Mouse (Mus musculus): ENCODE results near the gene Msx3. TPM values are rescaled to one million over a fixed set of nuclear protein-coding genes. Genes with fewer than 3 reads are reported as not detected.

Gene Msx3
- polyA plus RNA-seq, 1 experiment = not detected

- Histone ChIP-seq H3K4me3 (replicated peaks) (no peak overlapping the region), H3K36me3 (ENCODE audit: control insufficient read depth) (no peaks in the 10 kb centered on the region), H3K4me1 (ENCODE audit: control insufficient read depth) (no peaks in the 10 kb centered on the region), H3K9me3 (ENCODE audit: control insufficient read depth, low read length) (no peaks in the 10 kb centered on the region), H3K27me3 (ENCODE audit: control insufficient read depth) (peaks cover 83% of the 10 kb centered on the region)
- TF ChIP-seq TAL1 (IDR thresholded peaks at IDR 0.05; ENCODE audit: low read length) = no peak
- no peak for TF ChIP-seq GATA1 (IDR thresholded peaks at IDR 0.05; ENCODE audit: low read length)
Measured at GRCm38 (mm10) chr7:140060936-140061831, 12.3 kb upstream of the Msx3 start.

DNA sequence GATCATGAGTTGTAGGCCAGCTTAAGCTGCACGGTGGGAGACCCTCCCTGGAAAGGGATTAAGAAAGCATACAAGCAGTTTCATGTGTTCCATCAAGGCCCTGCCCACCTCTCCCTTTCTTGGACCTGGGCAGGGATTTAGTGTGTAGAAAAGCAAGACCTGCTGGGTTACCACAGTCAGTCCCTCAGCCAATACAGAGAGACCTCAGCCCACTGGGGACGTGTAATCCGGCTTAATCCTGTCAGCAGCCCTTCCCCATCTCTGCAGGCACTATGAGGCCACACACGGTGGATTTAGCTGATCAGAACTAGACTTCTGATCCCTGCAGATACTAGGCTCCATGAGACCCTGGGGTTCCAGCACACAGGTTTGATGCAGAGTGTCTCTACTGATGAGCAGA, 10.7 kb upstream of the Msx3 start:
- no peak overlapping the region for H3K4me3 ChIP-seq (replicated peaks)
- no peaks in the 10 kb centered on the region for H3K36me3 ChIP-seq (ENCODE audit: control insufficient read depth)
- no peaks in the 10 kb centered on the region for H3K4me1 ChIP-seq (ENCODE audit: control insufficient read depth)
- TF ChIP-seq GATA1 (IDR thresholded peaks at IDR 0.05; ENCODE audit: low read length) = no peak
- H3K9me3 ChIP-seq (ENCODE audit: control insufficient read depth, low read length) = 0 out of 2 replicates have a peak, but pooled peaks cover 2% of the 10 kb centered on the region
- peaks cover 93% of the 10 kb centered on the region for H3K27me3 ChIP-seq (ENCODE audit: control insufficient read depth)

DNA sequence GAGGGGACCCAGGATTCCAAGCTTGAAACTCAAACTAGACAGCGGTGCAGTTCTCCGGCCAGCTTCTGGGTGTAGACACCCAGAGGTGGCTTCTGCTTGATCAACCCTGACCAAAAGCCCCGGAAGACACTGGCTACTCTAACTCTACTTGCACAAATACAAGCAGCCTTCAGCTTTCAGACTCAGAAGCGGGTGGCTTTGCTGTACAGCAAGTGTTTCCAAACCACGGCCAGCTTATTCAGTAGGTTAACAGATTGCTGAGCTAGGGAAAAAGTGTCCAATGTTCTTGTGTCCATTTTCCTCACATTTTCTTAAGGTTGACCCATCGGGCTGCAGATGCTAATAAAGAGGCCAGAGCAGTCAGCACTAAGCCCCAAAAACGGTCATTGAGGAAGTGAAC, 9.6 kb upstream of the Msx3 start:
- Histone ChIP-seq H3K4me1 (ENCODE audit: control insufficient read depth) (no peaks in the 10 kb centered on the region), H3K36me3 (ENCODE audit: control insufficient read depth) (no peaks in the 10 kb centered on the region), H3K4me3 (replicated peaks) (no peak overlapping the region), H3K9me3 (ENCODE audit: control insufficient read depth, low read length) (0 out of 2 replicates have a peak, but pooled peaks cover 2% of the 10 kb centered on the region), H3K27me3 (ENCODE audit: control insufficient read depth) (peaks cover 93% of the 10 kb centered on the region)
- no peak for TF ChIP-seq TAL1 (IDR thresholded peaks at IDR 0.05; ENCODE audit: low read length)
- no peak for TF ChIP-seq GATA1 (IDR thresholded peaks at IDR 0.05; ENCODE audit: low read length)

- no peak overlapping the region for H3K4me3 ChIP-seq (replicated peaks)
Measured at GRCm38 (mm10) chr7:140057413-140058407, 8.8 kb upstream of the Msx3 start.

DNA sequence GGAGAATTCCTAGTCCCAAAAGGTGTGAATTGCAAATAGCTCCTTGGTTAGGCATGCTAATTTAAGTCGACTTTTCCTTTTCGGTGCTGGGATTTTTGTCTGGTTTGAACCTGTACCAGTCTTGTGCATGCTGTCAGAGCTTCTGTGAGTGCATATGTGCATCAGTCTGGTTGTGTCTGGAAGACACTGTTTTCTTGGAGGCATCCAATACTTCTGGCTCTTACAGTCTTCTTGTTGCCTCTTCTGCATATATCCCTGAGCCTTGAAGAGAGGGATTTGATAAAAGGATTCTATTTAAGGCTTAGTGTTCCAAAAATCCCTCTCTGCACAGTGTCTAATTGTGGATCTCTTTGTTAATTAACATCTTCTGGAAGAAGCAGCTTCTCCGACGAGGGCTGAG, 5.2 kb upstream of the Msx3 start:
- peaks cover 92% of the 10 kb centered on the region for H3K27me3 ChIP-seq (ENCODE audit: control insufficient read depth)
- H3K4me3 ChIP-seq (replicated peaks) = no peak overlapping the region
- no peak for TF ChIP-seq TAL1 (IDR thresholded peaks at IDR 0.05; ENCODE audit: low read length)
- TF ChIP-seq GATA1 (IDR thresholded peaks at IDR 0.05; ENCODE audit: low read length) = no peak

More at GRCm38 (mm10) chr7:140057413-140058407, 8.8 kb upstream of the Msx3 start:
- Histone ChIP-seq H3K4me1 (ENCODE audit: control insufficient read depth) (no peaks in the 10 kb centered on the region), H3K9me3 (ENCODE audit: control insufficient read depth, low read length) (0 out of 2 replicates have a peak, but pooled peaks cover 2% of the 10 kb centered on the region), H3K36me3 (ENCODE audit: control insufficient read depth) (no peaks in the 10 kb centered on the region), H3K27me3 (ENCODE audit: control insufficient read depth) (peaks cover 94% of the 10 kb centered on the region)
- TF ChIP-seq TAL1 (IDR thresholded peaks at IDR 0.05; ENCODE audit: low read length) = no peak
- TF ChIP-seq GATA1 (IDR thresholded peaks at IDR 0.05; ENCODE audit: low read length) = no peak

GRCm38 (mm10) chr7:140049115-140049689, 313 bp upstream of the Msx3 start:
- Histone ChIP-seq H3K4me3 (replicated peaks) (no peak overlapping the region), H3K9me3 (ENCODE audit: control insufficient read depth, low read length) (peaks cover 2% of the 10 kb centered on the region; the same call in 1 of the 2 replicates), H3K27me3 (ENCODE audit: control insufficient read depth) (peaks cover 95% of the 10 kb centered on the region), H3K4me1 (ENCODE audit: control insufficient read depth) (peaks cover 4% of the 10 kb centered on the region), H3K36me3 (ENCODE audit: control insufficient read depth) (no peaks in the 10 kb centered on the region)
- TF ChIP-seq TAL1 (IDR thresholded peaks at IDR 0.05; ENCODE audit: low read length) (no peak), GATA1 (IDR thresholded peaks at IDR 0.05; ENCODE audit: low read length) (no peak)

More for the DNA sequence above, 5.2 kb upstream of the Msx3 start:
- Histone ChIP-seq H3K9me3 (ENCODE audit: control insufficient read depth, low read length) (0 out of 2 replicates have a peak, but pooled peaks cover 2% of the 10 kb centered on the region), H3K36me3 (ENCODE audit: control insufficient read depth) (no peaks in the 10 kb centered on the region), H3K4me1 (ENCODE audit: control insufficient read depth) (peaks cover 4% of the 10 kb centered on the region)

DNA sequence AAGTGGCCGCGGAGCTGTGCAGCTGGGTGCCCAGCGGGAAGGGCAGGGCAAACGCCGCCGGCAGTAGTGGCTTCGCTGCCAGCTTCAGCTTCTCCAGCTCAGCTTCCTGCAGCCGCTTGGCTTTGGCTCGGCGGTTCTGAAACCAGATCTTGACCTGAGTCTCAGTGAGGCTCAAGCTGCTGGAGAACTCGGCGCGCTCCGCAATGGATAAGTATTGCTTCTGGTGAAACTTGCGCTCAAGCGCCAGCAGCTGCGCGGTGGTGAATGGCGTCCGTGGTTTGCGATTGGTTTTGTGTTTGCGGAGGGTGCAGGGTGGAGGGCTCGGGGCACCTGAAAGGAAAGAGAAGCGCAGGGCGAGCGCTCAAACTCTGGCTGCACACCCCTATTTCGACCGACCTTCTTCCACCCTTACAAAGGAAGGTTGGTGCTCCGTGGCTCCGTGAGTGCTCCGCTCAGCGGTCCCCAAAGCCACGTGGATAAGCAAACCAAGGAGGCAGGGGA, 1.0 kb downstream of the Msx3 start:
- TF ChIP-seq GATA1 (IDR thresholded peaks at IDR 0.05; ENCODE audit: low read length) = no peak
- no peak for TF ChIP-seq TAL1 (IDR thresholded peaks at IDR 0.05; ENCODE audit: low read length)
- H3K36me3 ChIP-seq (ENCODE audit: control insufficient read depth) = no peaks in the 10 kb centered on the region
- no peak overlapping the region for H3K4me3 ChIP-seq (replicated peaks)
- peaks cover 8% of the 10 kb centered on the region for H3K4me1 ChIP-seq (ENCODE audit: control insufficient read depth)
- peaks cover 88% of the 10 kb centered on the region for H3K27me3 ChIP-seq (ENCODE audit: control insufficient read depth)
- peaks cover 2% of the 10 kb centered on the region; the same call in 1 of the 2 replicates for H3K9me3 ChIP-seq (ENCODE audit: control insufficient read depth, low read length)

DNA sequence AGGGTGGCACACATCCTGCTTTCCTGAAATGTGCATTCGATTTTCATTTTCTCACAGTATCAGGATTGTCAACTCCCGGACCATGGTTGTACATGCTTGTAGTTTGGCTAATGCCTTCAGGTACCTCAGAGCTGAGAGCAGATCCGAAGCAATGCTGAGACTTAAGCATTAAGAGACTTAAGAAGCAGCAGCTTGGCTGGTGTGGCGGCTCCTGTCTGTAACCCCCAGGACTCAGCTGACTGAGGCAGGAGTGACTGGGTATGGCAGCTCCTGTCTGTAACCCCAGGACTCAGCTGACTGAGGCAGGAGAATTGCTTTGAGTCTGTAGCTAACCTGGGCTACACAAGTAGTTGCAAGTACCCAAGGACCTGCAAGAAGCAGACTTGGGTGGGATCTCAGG, 3.3 kb downstream of the Msx3 start:
- Histone ChIP-seq H3K4me1 (ENCODE audit: control insufficient read depth) (peaks cover 14% of the 10 kb centered on the region), H3K27me3 (ENCODE audit: control insufficient read depth) (peaks cover 66% of the 10 kb centered on the region), H3K36me3 (ENCODE audit: control insufficient read depth) (peaks cover 8% of the 10 kb centered on the region), H3K4me3 (replicated peaks) (no peak overlapping the region), H3K9me3 (ENCODE audit: control insufficient read depth, low read length) (peaks cover 2% of the 10 kb centered on the region; the same call in 1 of the 2 replicates)
- TF ChIP-seq TAL1 (IDR thresholded peaks at IDR 0.05; ENCODE audit: low read length) (no peak), GATA1 (IDR thresholded peaks at IDR 0.05; ENCODE audit: low read length) (no peak)

Measured in erythroblast, embryonic 14.5 days (primary cell).